Mouse (Mus musculus): Measurements from ENCODE around the gene Gm21969.

DNA sequence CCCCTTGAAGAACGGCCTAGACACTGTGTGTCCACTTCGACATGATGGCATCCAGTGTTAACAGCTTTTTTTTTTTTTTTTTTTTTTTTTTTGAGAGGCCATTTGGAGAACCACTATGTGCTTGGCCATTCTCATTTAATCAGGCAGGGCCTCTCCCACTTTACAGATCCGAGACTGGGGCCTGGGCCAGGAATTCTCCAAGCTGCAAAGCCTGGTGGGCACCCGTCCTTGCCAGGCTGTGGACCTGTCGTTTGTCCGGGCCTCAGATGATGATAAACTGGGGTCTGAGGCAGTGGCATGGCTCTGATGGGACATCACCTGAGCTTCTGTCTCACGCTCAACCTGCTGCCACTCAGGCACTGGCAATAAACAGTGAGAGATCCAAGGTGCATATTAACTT, 10.1 kb upstream of the Gm21969 start:
- no peak for TF ChIP-seq CTCF (IDR thresholded peaks at IDR 0.05; ENCODE audit: control insufficient read depth, insufficient read depth, low read length)
- TF ChIP-seq POLR2A (IDR thresholded peaks at IDR 0.05; ENCODE audit: borderline replicate concordance, control insufficient read depth, low read depth, low read length), result no peak

Measured in bone marrow, adult 2 months (tissue).